Mouse (Mus musculus): ENCODE results near the gene Prss30. TPM values are rescaled to one million over a fixed set of nuclear protein-coding genes. Genes with fewer than 3 reads are reported as not detected.
A peak's percentile ranks its signal among the peaks of the same experiment; 100 is the strongest.

The Prss30 gene
- polyA plus RNA-seq (2012; ENCODE audit: insufficient read depth, insufficient read length, low replicate concordance, missing spikeins): not detected in 2 replicates

GRCm38 (mm10) chr17:23980297-23980909 lies at the start of gene Prss30:
Gene Prss30, minus strand, starts transcription at chr17:23980566.
- no peak within 1 kb of the TSS for H3K4me3 ChIP-seq (ENCODE audit: insufficient read depth, low read depth, low read length)
- no peak within 1 kb of the TSS for H3K27ac ChIP-seq (ENCODE audit: insufficient read depth, low read depth, low read length)
- peaks cover 2% of the 10 kb centered on the region; the same call in 1 of the 2 replicates for H3K4me1 ChIP-seq (ENCODE audit: control insufficient read depth, insufficient read depth, low read length)
- TF ChIP-seq POLR2A (IDR thresholded peaks at IDR 0.05; ENCODE audit: insufficient read depth, low read depth, low read length): no peak
- no peak for TF ChIP-seq CTCF (IDR thresholded peaks at IDR 0.05; ENCODE audit: insufficient read depth, low read depth, low read length)
- 82% methylated on average over 10 of the region's 10 CpGs for WGBS

- no peaks in the 10 kb centered on the region for H3K4me1 ChIP-seq (ENCODE audit: control insufficient read depth, insufficient read depth, low read length)
- 79% methylated on average over 7 of the region's 7 CpGs for WGBS
- no peak overlapping the region for H3K4me3 ChIP-seq (ENCODE audit: insufficient read depth, low read depth, low read length)
- no peak overlapping the region for H3K27ac ChIP-seq (ENCODE audit: insufficient read depth, low read depth, low read length)
- TF ChIP-seq CTCF (IDR thresholded peaks at IDR 0.05; ENCODE audit: insufficient read depth, low read depth, low read length) (no peak), POLR2A (IDR thresholded peaks at IDR 0.05; ENCODE audit: insufficient read depth, low read depth, low read length) (no peak)
These were observed 49.1 kb upstream of the Prss30 start for GRCm38 (mm10) chr17:24029477-24029876.

- 68% methylated on average over 5 of the region's 5 CpGs for WGBS
- Histone ChIP-seq H3K4me3 (ENCODE audit: insufficient read depth, low read depth, low read length) (no peak overlapping the region), H3K4me1 (ENCODE audit: control insufficient read depth, insufficient read depth, low read length) (peaks cover 8% of the 10 kb centered on the region; the same call in 1 of the 2 replicates), H3K27ac (ENCODE audit: insufficient read depth, low read depth, low read length) (no peak overlapping the region)
- no peak for TF ChIP-seq CTCF (IDR thresholded peaks at IDR 0.05; ENCODE audit: insufficient read depth, low read depth, low read length)
These were observed 41.2 kb upstream of the Prss30 start for GRCm38 (mm10) chr17:24021375-24022199.

- 69% methylated on average over 6 of the region's 6 CpGs for WGBS
- Histone ChIP-seq H3K4me1 (ENCODE audit: control insufficient read depth, insufficient read depth, low read length) (peaks cover 8% of the 10 kb centered on the region; the same call in 1 of the 2 replicates), H3K27ac (ENCODE audit: insufficient read depth, low read depth, low read length) (no peak overlapping the region), H3K4me3 (ENCODE audit: insufficient read depth, low read depth, low read length) (no peak overlapping the region)
- TF ChIP-seq CTCF (IDR thresholded peaks at IDR 0.05; ENCODE audit: insufficient read depth, low read depth, low read length): no peak
- TF ChIP-seq POLR2A (IDR thresholded peaks at IDR 0.05; ENCODE audit: insufficient read depth, low read depth, low read length): no peak
These were observed 40.3 kb upstream of the Prss30 start for GRCm38 (mm10) chr17:24020696-24021095.

GRCm38 (mm10) chr17:24015727-24016126 lies 35.4 kb upstream of the Prss30 start:
- 25% methylated on average over 14 of the region's 14 CpGs for whole genome bisulfite sequencing
- H3K4me3 ChIP-seq (ENCODE audit: insufficient read depth, low read depth, low read length): no peak overlapping the region
- peak; percentile 62; the same call in 1 of the 2 replicates for TF ChIP-seq CTCF (IDR thresholded peaks at IDR 0.05; ENCODE audit: insufficient read depth, low read depth, low read length)
- TF ChIP-seq POLR2A (IDR thresholded peaks at IDR 0.05; ENCODE audit: insufficient read depth, low read depth, low read length): no peak

GRCm38 (mm10) chr17:24014433-24014965 lies 34.1 kb upstream of the Prss30 start:
- no peak for TF ChIP-seq POLR2A (IDR thresholded peaks at IDR 0.05; ENCODE audit: insufficient read depth, low read depth, low read length)
- TF ChIP-seq CTCF (IDR thresholded peaks at IDR 0.05; ENCODE audit: insufficient read depth, low read depth, low read length): no peak
- no peak overlapping the region for H3K4me3 ChIP-seq (ENCODE audit: insufficient read depth, low read depth, low read length)
- 88% methylated on average over 5 of the region's 5 CpGs for WGBS
- no peak overlapping the region for H3K27ac ChIP-seq (ENCODE audit: insufficient read depth, low read depth, low read length)
- no peaks in the 10 kb centered on the region for H3K4me1 ChIP-seq (ENCODE audit: control insufficient read depth, insufficient read depth, low read length)

More at GRCm38 (mm10) chr17:24015727-24016126, 35.4 kb upstream of the Prss30 start:
- Histone ChIP-seq H3K4me1 (ENCODE audit: control insufficient read depth, insufficient read depth, low read length) (no peaks in the 10 kb centered on the region), H3K27ac (ENCODE audit: insufficient read depth, low read depth, low read length) (no peak overlapping the region)

- Histone ChIP-seq H3K27ac (ENCODE audit: insufficient read depth, low read depth, low read length) (no peak overlapping the region), H3K4me1 (ENCODE audit: control insufficient read depth, insufficient read depth, low read length) (no peaks in the 10 kb centered on the region), H3K4me3 (ENCODE audit: insufficient read depth, low read depth, low read length) (no peak overlapping the region)
- 70% methylated on average over 2 of the region's 2 CpGs for WGBS
- TF ChIP-seq POLR2A (IDR thresholded peaks at IDR 0.05; ENCODE audit: insufficient read depth, low read depth, low read length) (no peak), CTCF (IDR thresholded peaks at IDR 0.05; ENCODE audit: insufficient read depth, low read depth, low read length) (no peak)
These were observed 32.6 kb upstream of the Prss30 start for GRCm38 (mm10) chr17:24012921-24013320.

GRCm38 (mm10) chr17:24009617-24010016 lies 29.3 kb upstream of the Prss30 start:
- Histone ChIP-seq H3K4me1 (ENCODE audit: control insufficient read depth, insufficient read depth, low read length) (no peaks in the 10 kb centered on the region), H3K27ac (ENCODE audit: insufficient read depth, low read depth, low read length) (no peak overlapping the region), H3K4me3 (ENCODE audit: insufficient read depth, low read depth, low read length) (no peak overlapping the region)
- TF ChIP-seq POLR2A (IDR thresholded peaks at IDR 0.05; ENCODE audit: insufficient read depth, low read depth, low read length) (no peak), CTCF (IDR thresholded peaks at IDR 0.05; ENCODE audit: insufficient read depth, low read depth, low read length) (no peak)
- WGBS: 54% methylated on average over 5 of the region's 5 CpGs

- 85% methylated on average over 4 of the region's 4 CpGs for WGBS
- no peak overlapping the region for H3K4me3 ChIP-seq (ENCODE audit: insufficient read depth, low read depth, low read length)
- TF ChIP-seq CTCF (IDR thresholded peaks at IDR 0.05; ENCODE audit: insufficient read depth, low read depth, low read length) (no peak), POLR2A (IDR thresholded peaks at IDR 0.05; ENCODE audit: insufficient read depth, low read depth, low read length) (no peak)
- no peaks in the 10 kb centered on the region for H3K4me1 ChIP-seq (ENCODE audit: control insufficient read depth, insufficient read depth, low read length)
- H3K27ac ChIP-seq (ENCODE audit: insufficient read depth, low read depth, low read length): no peak overlapping the region
These were observed 27.7 kb upstream of the Prss30 start for GRCm38 (mm10) chr17:24008105-24008504.

Measured in olfactory bulb, adult 2 months (tissue).